Mouse (Mus musculus): Measurements from ENCODE around the gene Clec2g.
A peak's percentile ranks its signal among the peaks of the same experiment; 100 is the strongest.
"Not testable (repeated sequence)": the region's sequence is repeated elsewhere in the genome, so short reads cannot be mapped to it uniquely, and the experiment has no call there.

The Clec2g gene

GRCm38 (mm10) chr6:128934081-128934480 is at the start of gene Clec2g:
TSS of gene Clec2g (plus strand) at chr6:128934381.
- not testable (repeated sequence) for DNase-seq

DNA sequence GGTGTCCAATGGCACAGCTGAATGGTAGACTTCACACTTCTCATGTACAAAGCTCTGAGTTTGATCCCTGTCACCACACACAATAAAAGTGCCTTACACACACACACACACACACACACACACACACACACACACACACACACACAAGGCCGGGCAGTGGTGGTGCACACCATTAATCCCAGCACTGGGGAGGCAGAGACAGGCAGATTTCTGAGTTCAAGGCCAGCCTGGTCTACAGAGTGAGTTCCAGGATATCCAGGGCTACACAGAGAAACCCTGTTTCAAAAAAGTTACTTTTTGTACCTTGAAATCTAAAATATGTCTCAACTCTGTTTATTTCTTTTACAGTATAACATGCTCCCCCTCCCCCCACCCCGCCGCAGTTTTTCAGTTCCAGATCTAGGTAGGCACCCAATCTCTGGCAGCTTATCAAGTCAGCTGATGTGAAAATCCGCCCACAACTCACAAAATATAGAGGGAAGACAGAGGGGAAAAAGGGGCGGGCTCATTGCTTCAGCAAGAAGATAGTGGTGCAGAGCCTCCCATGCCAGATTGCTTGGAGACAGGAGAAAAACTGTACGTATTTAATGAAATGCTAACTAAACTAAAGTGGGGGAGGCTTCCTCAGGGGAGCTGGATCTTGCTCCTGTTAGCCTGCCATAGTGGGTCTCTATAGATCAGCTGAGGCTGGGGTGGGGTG is 46.9 kb upstream of the Clec2g start, which contains the start of gene Clec2i:
Clec2i (plus strand) TSS at position 498 of the 700 bp plus-strand sequence.
- peak; percentile 57 for DNase-seq

DNA sequence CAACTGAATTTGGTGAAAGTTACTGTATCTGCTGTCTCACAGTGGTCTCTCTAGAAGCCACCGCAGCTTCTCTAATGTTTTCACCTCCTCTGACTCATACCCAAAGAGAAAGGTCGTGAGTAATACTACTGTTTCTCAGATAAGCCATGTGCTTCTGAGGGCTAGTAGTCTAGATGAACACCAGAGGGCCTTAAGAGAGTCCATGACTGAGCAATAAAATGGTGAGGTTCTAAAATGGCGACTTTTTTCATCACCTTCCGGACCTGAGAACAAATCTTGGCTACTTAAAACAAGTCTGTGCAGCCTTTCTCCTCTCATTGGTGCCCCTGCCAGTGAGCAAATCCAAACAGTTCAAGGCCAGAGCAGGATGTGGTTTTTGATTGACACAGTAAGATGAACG is 45.3 kb upstream of the Clec2g start:
- DNase-seq, result peak; percentile 56

GRCm38 (mm10) chr6:128890948-128891355 is 43.2 kb upstream of the Clec2g start, which contains the start of gene BC035044:
TSS of gene BC035044 (minus strand) at chr6:128891126.
- peak; percentile 26 for DNase-seq

DNA sequence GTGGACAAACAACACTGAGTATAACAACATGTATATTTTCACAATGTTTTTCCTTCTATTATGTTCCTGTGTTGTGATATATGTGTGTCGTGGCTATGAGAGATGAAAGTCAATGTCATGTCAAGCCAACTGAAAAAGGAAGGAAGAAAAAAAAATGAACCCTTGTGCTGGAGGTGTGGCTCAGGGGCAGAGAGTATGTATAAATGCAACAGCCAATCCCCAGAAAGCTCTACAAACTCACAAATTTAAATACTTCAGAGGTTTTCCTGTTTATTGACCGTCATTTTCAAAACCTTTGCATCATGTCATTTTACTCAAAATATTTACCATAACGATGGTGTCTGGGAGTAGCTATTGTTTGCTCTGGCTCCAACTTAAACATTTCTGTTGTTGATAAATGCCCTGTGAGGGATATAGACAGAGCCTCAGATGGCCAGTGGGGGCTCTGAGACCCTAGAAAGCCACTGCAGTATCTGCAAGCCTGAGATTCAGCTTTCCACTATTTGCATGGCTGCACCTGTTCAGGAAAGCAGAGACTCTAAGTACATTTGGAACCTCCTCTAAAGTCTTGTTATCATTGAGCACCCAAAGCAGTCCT is 38.7 kb upstream of the Clec2g start:
- DNase-seq, result no peak

- DNase-seq, result no peak
These were observed 34.1 kb upstream of the Clec2g start for GRCm38 (mm10) chr6:128900044-128900443.

GRCm38 (mm10) chr6:128900796-128901552 is 33.2 kb upstream of the Clec2g start:
- not testable (repeated sequence) for DNase-seq

DNA sequence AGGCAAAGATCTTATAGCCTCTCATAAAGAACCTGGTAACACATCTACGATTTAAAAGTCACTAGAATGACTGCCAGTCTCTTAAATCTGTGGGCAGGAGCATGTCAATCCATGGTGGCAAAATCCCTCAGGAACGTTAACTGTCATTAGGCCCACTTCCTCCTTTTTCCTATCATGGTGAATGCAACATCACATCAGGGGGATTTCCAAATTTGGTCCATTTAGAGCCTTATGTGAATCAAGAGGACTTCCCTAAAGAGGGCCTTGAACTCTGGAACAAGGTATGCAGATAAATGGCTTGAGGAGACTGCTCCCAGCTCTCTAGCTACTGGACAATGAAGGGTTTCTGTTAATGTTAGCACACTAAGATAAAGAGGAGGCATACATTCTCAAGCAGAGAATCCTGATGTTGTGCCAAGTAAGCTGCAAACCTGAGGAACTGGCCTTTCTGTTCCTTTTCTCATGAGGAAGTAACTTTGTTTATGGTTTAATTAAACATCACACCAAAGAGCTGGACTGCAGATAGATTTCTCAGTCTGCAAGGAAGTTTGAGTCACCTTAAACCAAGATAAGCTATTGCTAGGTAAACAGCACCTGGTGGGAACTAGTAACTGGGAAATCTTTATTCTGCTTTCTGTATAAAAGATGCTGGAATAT is 20.5 kb upstream of the Clec2g start:
- no peak for DNase-seq

DNA sequence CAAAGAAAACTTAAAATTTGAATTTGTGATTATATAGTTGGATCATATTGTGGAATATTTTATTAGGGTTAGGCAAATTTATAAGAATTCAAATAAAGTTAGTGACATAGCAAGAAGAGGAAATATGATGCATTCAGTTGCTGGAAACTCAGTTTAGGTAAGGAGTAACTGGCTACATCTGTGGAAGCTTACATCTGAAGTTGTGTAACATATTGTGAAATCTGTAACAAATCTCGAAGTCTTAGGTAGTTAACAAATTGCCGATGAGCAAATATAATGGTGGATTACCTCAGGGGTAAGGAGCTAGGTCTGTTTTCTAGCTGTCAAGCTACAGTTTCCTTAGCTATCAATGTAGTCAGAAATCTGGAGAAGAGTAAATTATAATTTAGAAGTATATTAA is 16.9 kb upstream of the Clec2g start:
- no peak for DNase-seq

- DNase-seq, result no peak
These were observed 1.1 kb upstream of the Clec2g start for GRCm38 (mm10) chr6:128933050-128933449.

- not testable (repeated sequence) for DNase-seq
These were observed 1.9 kb downstream of the Clec2g start for GRCm38 (mm10) chr6:128935889-128936665.

DNA sequence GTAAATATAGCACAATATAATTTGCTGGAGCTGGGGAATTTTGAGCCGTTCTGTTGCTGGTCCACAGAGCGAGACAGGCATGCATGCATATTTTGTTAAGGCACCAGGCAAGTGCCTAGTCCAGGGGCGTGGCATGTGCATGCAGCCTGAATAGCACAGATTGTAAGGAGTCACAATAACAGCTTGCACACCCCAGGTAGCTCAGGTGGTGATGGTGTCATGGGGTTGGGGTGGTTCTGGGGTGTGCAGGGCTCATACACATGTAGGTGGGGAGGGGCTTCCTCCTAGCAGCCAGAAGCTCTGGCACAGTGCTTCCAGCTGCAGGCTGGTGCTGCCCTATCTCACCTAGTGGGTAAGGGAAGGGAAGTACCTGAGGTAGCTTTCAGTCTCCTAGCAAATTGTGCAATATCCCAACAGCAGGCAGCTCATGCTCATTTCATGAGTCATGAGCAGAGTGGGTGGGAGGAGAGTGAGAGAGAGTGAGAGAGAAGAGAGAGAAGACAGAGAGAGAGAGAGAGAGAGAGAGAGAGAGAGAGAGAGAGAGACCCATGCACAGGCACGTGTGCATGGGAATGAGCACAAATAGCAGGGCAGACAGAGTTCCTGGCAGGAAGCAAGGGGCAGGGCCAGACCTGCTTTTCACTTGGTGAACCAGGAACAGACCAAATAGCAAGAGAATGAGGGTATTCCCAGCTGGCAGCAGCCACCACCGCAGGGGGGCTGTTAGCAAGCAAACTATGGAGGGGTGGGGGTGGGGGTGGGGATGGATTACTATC is 7.7 kb downstream of the Clec2g start:
- no peak for DNase-seq

GRCm38 (mm10) chr6:128945564-128945963 is 11.4 kb downstream of the Clec2g start:
- no peak for DNase-seq

DNA sequence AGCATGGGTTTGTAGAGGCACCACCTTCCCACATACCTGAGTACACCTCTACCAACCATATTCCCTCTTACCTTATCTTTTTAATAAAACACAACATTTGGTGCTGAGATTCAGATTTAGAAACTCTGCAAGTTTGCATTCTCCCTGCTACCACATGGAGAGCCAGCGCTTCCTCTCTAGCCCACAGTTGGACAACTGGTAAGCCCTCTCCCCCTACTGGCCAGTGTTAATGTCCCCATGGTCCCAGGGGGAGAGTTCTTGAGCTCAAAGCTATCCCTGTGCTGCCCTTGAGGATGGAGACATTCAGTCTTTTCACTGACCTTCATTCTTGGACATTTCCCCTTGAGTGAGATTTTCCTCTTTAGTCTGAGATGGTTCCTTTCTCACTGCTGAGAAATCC is 26.9 kb downstream of the Clec2g start:
- no peak for DNase-seq

GRCm38 (mm10) chr6:128962108-128962507 is 27.9 kb downstream of the Clec2g start:
- DNase-seq, result not testable (repeated sequence)

DNA sequence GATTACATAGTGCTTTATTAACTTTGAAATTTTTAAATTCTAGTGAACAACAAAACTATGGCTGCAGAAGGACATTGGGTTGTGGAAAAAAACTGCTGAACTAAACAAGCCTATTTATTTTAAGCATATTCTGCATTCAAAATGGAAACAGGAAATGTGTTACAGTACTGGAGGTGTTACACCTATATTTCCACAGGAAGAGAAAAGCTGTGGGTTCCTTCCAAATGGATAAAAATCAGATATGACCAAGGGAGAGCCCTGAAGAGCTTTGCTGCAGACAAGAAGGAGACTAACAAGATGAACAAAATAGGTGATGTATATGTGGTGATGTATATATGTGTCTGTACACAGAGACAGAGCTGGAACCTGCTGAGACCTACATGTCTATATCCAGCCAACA is 30.3 kb downstream of the Clec2g start:
- DNase-seq, result no peak

GRCm38 (mm10) chr6:128968463-128968862 is 34.3 kb downstream of the Clec2g start:
- DNase-seq, result no peak

- no peak for DNase-seq
These were observed 35.6 kb downstream of the Clec2g start for GRCm38 (mm10) chr6:128969741-128970140.

- DNase-seq, result not testable (repeated sequence)
These were observed 36.6 kb downstream of the Clec2g start for GRCm38 (mm10) chr6:128970508-128971393.

DNA sequence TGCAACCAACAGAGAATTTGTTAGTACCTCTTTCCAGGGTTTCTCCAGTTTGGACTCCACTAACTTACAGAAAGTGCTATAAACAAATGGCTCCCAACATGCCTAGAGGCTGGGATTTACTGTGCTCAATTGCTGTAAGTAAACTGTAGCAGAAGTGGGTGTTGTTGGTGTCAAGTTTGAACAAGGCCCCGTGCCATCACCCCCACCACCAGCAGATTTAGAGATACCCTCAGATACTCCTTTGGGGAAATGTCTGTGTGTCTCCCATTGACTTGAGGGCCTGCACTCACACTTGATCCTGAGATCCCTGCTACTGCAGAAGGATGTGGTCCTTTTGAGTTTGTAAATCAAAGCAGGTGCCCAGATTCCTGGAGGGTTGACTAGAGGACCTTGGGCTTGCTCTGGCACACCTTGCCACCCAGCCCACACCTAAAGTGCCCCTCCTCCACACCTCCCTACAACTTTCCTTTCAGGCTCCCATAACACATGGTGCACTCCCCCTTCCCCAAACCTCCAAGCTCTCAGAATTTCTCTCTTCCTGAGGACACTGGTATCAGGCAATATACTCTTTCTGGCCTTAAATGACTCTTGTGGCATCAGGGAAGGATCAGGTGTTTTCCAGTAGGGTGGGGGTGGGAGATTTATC is 37.3 kb downstream of the Clec2g start:
- DNase-seq, result no peak

Data from thymus, postnatal 4 days (tissue).